ENCODE assay signal across 8 mouse cellular contexts in the genomic region with DNA sequence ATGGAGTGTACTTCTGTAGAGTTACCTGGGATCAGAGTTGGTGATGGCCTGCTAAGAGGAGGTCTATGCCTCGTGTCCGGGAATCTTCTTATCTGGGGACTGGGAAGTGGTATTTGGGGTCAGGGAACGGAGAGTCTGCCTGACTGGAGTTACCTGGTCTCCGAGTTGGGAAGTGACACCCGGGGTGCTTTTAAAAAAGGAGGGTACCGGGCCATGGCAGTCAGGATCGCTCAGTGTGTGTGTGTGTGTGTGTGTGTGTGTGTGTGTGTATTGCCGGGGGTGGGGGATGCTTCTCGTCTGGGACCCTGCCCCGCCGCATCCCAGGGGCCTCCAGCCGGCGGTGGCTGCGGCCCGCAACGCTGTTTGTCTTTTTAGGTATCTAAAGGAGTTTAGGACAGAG. TPM values are rescaled to one million over a fixed set of nuclear protein-coding genes. Genes with fewer than 3 reads are reported as not detected.
DNase-seq lines count a peak whose midpoint lies in the region; ATAC-seq and TF ChIP-seq lines count a peak whose summit lies in the region.

No protein-coding gene starts in this region.

- H3K27me3 ChIP-seq in forebrain, embryonic 13.5 days, result no peaks in the 10 kb centered on the region
- H3K27me3 ChIP-seq in liver, embryonic 14.5 days (ENCODE audit: control insufficient read depth, insufficient read depth, low read length), result no peaks in the 10 kb centered on the region

- H3K36me3 ChIP-seq in forebrain, embryonic 13.5 days (ENCODE audit: poor library complexity, severe bottlenecking), result peaks cover 19% of the 10 kb centered on the region
- no peaks in the 10 kb centered on the region for H3K36me3 ChIP-seq in liver, embryonic 14.5 days (replicated peaks; ENCODE audit: control insufficient read depth, insufficient read depth, low read depth)

- peak overlapping the region; percentile 91 for H3K9ac ChIP-seq in forebrain, embryonic 13.5 days
- H3K9ac ChIP-seq in liver, embryonic 14.5 days (replicated peaks), result peak overlapping the region; percentile 87

- TF ChIP-seq CTCF in liver, embryonic 14.5 days (IDR thresholded peaks at IDR 0.05; ENCODE audit: low read depth), result no peak

- H3K4me2 ChIP-seq in forebrain, embryonic 13.5 days, result peak overlapping the region; percentile 95
- H3K4me2 ChIP-seq in liver, embryonic 14.5 days (ENCODE audit: low read depth), result peak overlapping the region; percentile 94

- no peak for TF ChIP-seq EP300 in liver, embryonic 14.5 days (IDR thresholded peaks at IDR 0.05; ENCODE audit: low read depth)

- peaks cover 32% of the 10 kb centered on the region for H3K4me1 ChIP-seq in forebrain, embryonic 13.5 days
- H3K4me1 ChIP-seq in liver, embryonic 14.5 days (replicated peaks; ENCODE audit: control insufficient read depth in 2 of 2, insufficient read depth in 2 of 2, low read length in 1 of 2), result peaks cover 7 to 11% of the 10 kb centered on the region in 2 experiments

- no peaks in the 10 kb centered on the region for H3K9me3 ChIP-seq in forebrain, embryonic 13.5 days (replicated peaks)
- no peaks in the 10 kb centered on the region for H3K9me3 ChIP-seq in liver, embryonic 14.5 days (ENCODE audit: control insufficient read depth, low read length)

- 1% methylated on average over 16 of the region's 16 CpGs for WGBS in forebrain, embryonic 13.5 days
- 14% methylated on average over 16 of the region's 16 CpGs for WGBS in liver, embryonic 14.5 days (ENCODE audit: insufficient replicate concordance)

- no peak overlapping the region for H3K27ac ChIP-seq in forebrain, embryonic 13.5 days
- H3K27ac ChIP-seq in liver, embryonic 14.5 days, result no peak overlapping the region

- peak; percentile 91 for DNase-seq in heart, adult 11 months
- no peak for DNase-seq in heart, postnatal 10 days
- peak; percentile 31 for DNase-seq in 3T3-L1 (ENCODE audit: low read depth, low spot score)
- DNase-seq in liver, embryonic 14.5 days (ENCODE audit: low read depth in 3 of 3, low spot score in 3 of 3), result no peak
- DNase-seq in right cerebral cortex, adult 18-20 months, result no peak
- DNase-seq in gastrocnemius, adult 18-20 months (ENCODE audit: low spot score), result no peak
- DNase-seq in layer of hippocampus, postnatal 25 days (ENCODE audit: extremely low spot score in 1 of 2, low spot score in 1 of 2), result no peak

- no peak; the same call in 1 of the 2 replicates for ATAC-seq in forebrain, embryonic 13.5 days
- ATAC-seq in liver, embryonic 14.5 days (ENCODE audit: insufficient read depth), result no peak

- peak overlapping the region; percentile 99 for H3K4me3 ChIP-seq in forebrain, embryonic 13.5 days
- H3K4me3 ChIP-seq in liver, embryonic 14.5 days (ENCODE audit: insufficient read depth in 1 of 2, low read depth in 2 of 2, low read length in 2 of 2), result peak overlapping the region; percentile 88 to 92

- intact Hi-C loops in heart, postnatal 10 days (cut with DNase I), result loop anchor here (2.0 kb wide), 1 partner anchor 86 kb away; the partner anchor contains the start of gene Ube2i

RNA-seq across cellular contexts. Expression of gene Unkl, which starts 0.9 kb away (rescaled TPM):
- 10 to 100 TPM in 1 of 2 experiments, 1 to 10 TPM in 1; 10.0 to 10.1 TPM for total RNA-seq in heart, postnatal 10 days (2021)
- polyA plus RNA-seq in forebrain, embryonic 13.5 days (2015; fragmentation: Nextera tagmentation; extraction: Ambion mirVana), result 7.9 and 10.6 TPM in 2 replicates
- 34.8 and 45.6 TPM in 2 replicates for polyA plus RNA-seq in liver, embryonic 14.5 days (2012; rRNA removed)
- 5.9 and 9.1 TPM in 2 replicates for polyA plus RNA-seq in liver, embryonic 14.5 days (2014; fragmentation: Nextera tagmentation; extraction: Ambion mirVana)
- 1 to 10 TPM; 5.3 to 5.8 TPM for total RNA-seq in gastrocnemius, adult 18-20 months (2021)
- total RNA-seq in layer of hippocampus, postnatal 25 days (2021), result 10 to 100 TPM; 32.5 to 34.4 TPM

RNA-seq across cellular contexts. Expression of gene BC003965, which starts 4.7 kb away (rescaled TPM):
- 10 to 100 TPM; 18.4 to 18.8 TPM for total RNA-seq in heart, postnatal 10 days (2021)
- polyA plus RNA-seq in forebrain, embryonic 13.5 days (2015; fragmentation: Nextera tagmentation; extraction: Ambion mirVana), result 38.3 and 38.6 TPM in 2 replicates
- 9.9 and 13.4 TPM in 2 replicates for polyA plus RNA-seq in liver, embryonic 14.5 days (2012; rRNA removed)
- 16.8 and 17.4 TPM in 2 replicates for polyA plus RNA-seq in liver, embryonic 14.5 days (2014; fragmentation: Nextera tagmentation; extraction: Ambion mirVana)
- 10 to 100 TPM; 12.7 to 14.5 TPM for total RNA-seq in gastrocnemius, adult 18-20 months (2021)
- 10 to 100 TPM; 20.7 to 21.5 TPM for total RNA-seq in layer of hippocampus, postnatal 25 days (2021)

RNA-seq across cellular contexts. Expression of gene Gm38655, which starts 13.8 kb away (rescaled TPM):
- total RNA-seq in heart, postnatal 10 days (2021), result not detected
- not detected in 2 replicates for polyA plus RNA-seq in forebrain, embryonic 13.5 days (2015; fragmentation: Nextera tagmentation; extraction: Ambion mirVana)
- polyA plus RNA-seq in liver, embryonic 14.5 days (2012; rRNA removed), result not detected in 2 replicates
- polyA plus RNA-seq in liver, embryonic 14.5 days (2014; fragmentation: Nextera tagmentation; extraction: Ambion mirVana), result not detected in 2 replicates
- not detected for total RNA-seq in gastrocnemius, adult 18-20 months (2021)
- not detected for total RNA-seq in layer of hippocampus, postnatal 25 days (2021)

RNA-seq across cellular contexts. Expression of gene Ccdc154, which starts 26.8 kb away (rescaled TPM):
- under 1 TPM in 1 of 2 experiments, not detected in 1; 0.10 TPM for total RNA-seq in heart, postnatal 10 days (2021)
- polyA plus RNA-seq in forebrain, embryonic 13.5 days (2015; fragmentation: Nextera tagmentation; extraction: Ambion mirVana), result not detected in 2 replicates
- polyA plus RNA-seq in liver, embryonic 14.5 days (2012; rRNA removed), result not detected in 2 replicates
- 0.05 TPM in 1 of 2 replicates, not detected in the other for polyA plus RNA-seq in liver, embryonic 14.5 days (2014; fragmentation: Nextera tagmentation; extraction: Ambion mirVana)
- total RNA-seq in gastrocnemius, adult 18-20 months (2021), result not detected
- not detected for total RNA-seq in layer of hippocampus, postnatal 25 days (2021)

RNA-seq across cellular contexts. Expression of gene Gnptg, which starts 50.8 kb away (rescaled TPM):
- 10 to 100 TPM; 11.3 to 13.9 TPM for total RNA-seq in heart, postnatal 10 days (2021)
- polyA plus RNA-seq in forebrain, embryonic 13.5 days (2015; fragmentation: Nextera tagmentation; extraction: Ambion mirVana), result 71.9 and 74.8 TPM in 2 replicates
- 11.1 and 11.2 TPM in 2 replicates for polyA plus RNA-seq in liver, embryonic 14.5 days (2012; rRNA removed)
- 15.6 and 17.0 TPM in 2 replicates for polyA plus RNA-seq in liver, embryonic 14.5 days (2014; fragmentation: Nextera tagmentation; extraction: Ambion mirVana)
- total RNA-seq in gastrocnemius, adult 18-20 months (2021), result 10 to 100 TPM; 14.1 to 15.6 TPM
- 10 to 100 TPM; 74.3 to 74.9 TPM for total RNA-seq in layer of hippocampus, postnatal 25 days (2021)

Comparison
In these comparisons a context has a peak if more than half of its experiments do, and no peak if none do; other contexts are left out.
1. DNase-seq: peak in heart, adult 11 months (single experiment) and 3T3-L1 (single experiment); none in heart, postnatal 10 days (0 of 2), liver, embryonic 14.5 days (0 of 3), right cerebral cortex, adult 18-20 months (single experiment), gastrocnemius, adult 18-20 months (single experiment) and layer of hippocampus, postnatal 25 days (0 of 2).